Comparison of ENCODE assay signal across 12 mouse cellular contexts in the genomic region with DNA sequence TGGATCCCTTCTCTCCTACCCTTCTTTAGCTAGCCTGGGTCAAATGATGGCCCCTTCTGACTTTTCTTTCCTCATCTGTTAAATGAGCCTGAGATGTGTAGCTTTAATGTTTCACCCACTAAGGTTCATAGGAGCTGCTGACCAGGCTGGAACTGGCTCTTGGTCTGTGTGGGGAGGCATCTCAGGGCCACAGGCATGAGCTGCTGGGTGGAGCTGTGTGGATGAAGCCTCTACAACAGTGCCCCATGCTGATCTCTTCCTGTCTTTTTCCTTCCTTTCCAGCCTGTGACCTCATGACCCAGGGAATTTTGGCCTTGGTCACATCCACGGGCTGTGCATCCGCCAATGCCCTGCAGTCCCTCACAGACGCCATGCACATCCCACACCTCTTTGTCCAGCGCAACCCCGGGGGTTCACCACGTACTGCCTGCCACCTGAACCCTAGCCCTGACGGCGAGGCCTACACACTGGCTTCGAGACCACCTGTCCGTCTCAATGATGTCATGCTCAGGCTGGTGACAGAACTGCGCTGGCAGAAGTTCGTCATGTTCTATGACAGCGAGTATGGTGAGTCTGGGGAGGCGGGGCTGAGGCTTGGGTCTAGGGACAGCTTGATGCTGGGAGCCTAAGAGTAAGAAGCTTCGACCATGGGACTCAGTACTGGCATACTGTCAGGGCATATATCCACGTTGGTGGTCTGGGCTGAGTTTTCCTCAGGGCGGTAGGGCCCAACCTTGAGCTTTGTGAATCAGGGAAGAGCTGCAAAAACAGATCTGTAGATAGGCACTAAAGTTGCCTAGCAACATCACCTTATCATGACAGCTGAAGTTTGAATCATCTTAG.
DNase-seq lines count a peak whose midpoint lies in the region; ATAC-seq lines count a peak whose summit lies in the region.
"Had no signal": no experiment of that assay in that cellular context is flagged by ENCODE, and none has a peak within 500 bp of the region (broad histone marks: within the 10 kb centered on the region; RNA-seq: fewer than 3 reads in every experiment).

No protein-coding gene starts in this region.

- H3K9ac ChIP-seq in lung, embryonic 15.5 days = no peak overlapping the region
- H3K9ac ChIP-seq in hindbrain, embryonic 13.5 days = no peak overlapping the region
- H3K9ac ChIP-seq in neural tube, embryonic 14.5 days (replicated peaks; ENCODE audit: low read depth, low read length) = no peak overlapping the region
- H3K9ac ChIP-seq: liver, embryonic 14.5 days had no signal

- no peaks in the 10 kb centered on the region for H3K4me1 ChIP-seq in lung, embryonic 15.5 days
- peaks cover 26% of the 10 kb centered on the region for H3K4me1 ChIP-seq in hindbrain, embryonic 13.5 days (replicated peaks)
- H3K4me1 ChIP-seq in neural tube, embryonic 14.5 days (ENCODE audit: control insufficient read depth, insufficient read depth, low read length) = no peaks in the 10 kb centered on the region

- H3K36me3 ChIP-seq in lung, embryonic 15.5 days = no peaks in the 10 kb centered on the region
- H3K36me3 ChIP-seq in hindbrain, embryonic 13.5 days = no peaks in the 10 kb centered on the region
- no peaks in the 10 kb centered on the region for H3K36me3 ChIP-seq in neural tube, embryonic 14.5 days (ENCODE audit: control insufficient read depth, insufficient read depth, low read length)

- DNase-seq in heart, adult 11 months = peak; percentile 79
- no peak for DNase-seq in heart, postnatal 25 days (ENCODE audit: low spot score)
- no peak for DNase-seq in lung, postnatal 4 days
- no peak for DNase-seq in adrenal gland, adult 2 months
- no peak for DNase-seq in cerebellum, postnatal 25 days
- DNase-seq: adrenal gland, postnatal 14 days; kidney, adult 11 months; right cerebral cortex, adult 18-20 months had no signal

- H3K4me3 ChIP-seq in lung, embryonic 15.5 days = no peak overlapping the region
- no peak overlapping the region for H3K4me3 ChIP-seq in hindbrain, embryonic 13.5 days
- H3K4me3 ChIP-seq in neural tube, embryonic 14.5 days (ENCODE audit: low read depth, low read length) = no peak overlapping the region

- H3K27me3 ChIP-seq in lung, embryonic 15.5 days = no peaks in the 10 kb centered on the region
- no peaks in the 10 kb centered on the region for H3K27me3 ChIP-seq in hindbrain, embryonic 13.5 days
- H3K27me3 ChIP-seq in neural tube, embryonic 14.5 days (ENCODE audit: control insufficient read depth, insufficient read depth, low read length) = no peaks in the 10 kb centered on the region

- H3K9me3 ChIP-seq in lung, embryonic 15.5 days = no peaks in the 10 kb centered on the region
- H3K9me3 ChIP-seq in hindbrain, embryonic 13.5 days = no peaks in the 10 kb centered on the region
- H3K9me3 ChIP-seq in neural tube, embryonic 14.5 days (ENCODE audit: control insufficient read depth, low read length) = no peaks in the 10 kb centered on the region

- 79% methylated on average over 17 of the region's 17 CpGs for WGBS in lung, embryonic 15.5 days
- WGBS in hindbrain, embryonic 13.5 days = 89% methylated on average over 17 of the region's 17 CpGs
- WGBS in neural tube, embryonic 14.5 days = 91% methylated on average over 17 of the region's 17 CpGs

- no peak overlapping the region for H3K27ac ChIP-seq in lung, embryonic 15.5 days
- no peak overlapping the region for H3K27ac ChIP-seq in hindbrain, embryonic 13.5 days
- H3K27ac ChIP-seq in neural tube, embryonic 14.5 days (ENCODE audit: low read depth, low read length) = no peak overlapping the region
- H3K27ac ChIP-seq: liver, embryonic 14.5 days had no signal

- intact Hi-C loops in heart, postnatal 25 days (cut with DNase I) = no loop called here

- peak; percentile 59 for ATAC-seq in lung, embryonic 15.5 days (ENCODE audit: borderline replicate concordance, extremely low read depth, low FRiP score, low TSS enrichment)
- ATAC-seq in hindbrain, embryonic 13.5 days (ENCODE audit: low FRiP score) = 0 out of 2 replicates have a peak, but pooled peaks have one; percentile 18
- peak; percentile 21; the same call in 1 of the 2 replicates for ATAC-seq in neural tube, embryonic 14.5 days (ENCODE audit: low read depth)

- H3K4me2 ChIP-seq in lung, embryonic 15.5 days = no peak overlapping the region
- no peak overlapping the region for H3K4me2 ChIP-seq in hindbrain, embryonic 13.5 days
- H3K4me2 ChIP-seq in neural tube, embryonic 14.5 days (ENCODE audit: low read depth, low read length) = no peak overlapping the region
